Comparison of ENCODE assay signal across 10 mouse cellular contexts in genomic region chr3:133757756-133758420, GRCm38 (mm10).
DNase-seq lines count a peak whose midpoint lies in the region; ATAC-seq and TF ChIP-seq lines count a peak whose summit lies in the region.
"Had no signal": no experiment of that assay in that cellular context is flagged by ENCODE, and none has a peak within 500 bp of the region (broad histone marks: within the 10 kb centered on the region; RNA-seq: fewer than 3 reads in every experiment).

No protein-coding gene starts in this region.

- H3K27ac ChIP-seq in heart, embryonic 16.5 days (ENCODE audit: low read length), result 0 out of 2 replicates have a peak overlapping the region, but pooled peaks have one; percentile 42
- H3K27ac ChIP-seq in heart, adult 2 months, result no peak overlapping the region
- no peak overlapping the region for H3K27ac ChIP-seq in left cerebral cortex, adult 2 months
- H3K27ac ChIP-seq in midbrain, postnatal 0 days (ENCODE audit: low read depth, low read length), result no peak overlapping the region

- no peaks in the 10 kb centered on the region for H3K79me2 ChIP-seq in heart, adult 2 months (replicated peaks; ENCODE audit: control insufficient read depth, insufficient read depth, low read length)

- H3K36me3 ChIP-seq in heart, embryonic 16.5 days (ENCODE audit: control insufficient read depth, insufficient read depth), result no peaks in the 10 kb centered on the region
- no peaks in the 10 kb centered on the region for H3K36me3 ChIP-seq in heart, adult 2 months (ENCODE audit: control insufficient read depth, insufficient read depth, low read length)
- no peaks in the 10 kb centered on the region for H3K36me3 ChIP-seq in megakaryocyte, embryonic 14.5 days (replicated peaks; ENCODE audit: low read length)
- no peaks in the 10 kb centered on the region for H3K36me3 ChIP-seq in midbrain, postnatal 0 days (ENCODE audit: insufficient read depth, low read length)

- no peak for ATAC-seq in heart, embryonic 16.5 days (replicated peaks; ENCODE audit: extremely low read depth, insufficient read depth, low FRiP score)
- ATAC-seq in midbrain, postnatal 0 days (ENCODE audit: low FRiP score), result no peak
- ATAC-seq: hindbrain, embryonic 16.5 days had no signal

- 31% methylated on average over 12 of the region's 12 CpGs for WGBS in heart, embryonic 16.5 days
- 50% methylated on average over 12 of the region's 12 CpGs for WGBS in heart, adult 2 months
- WGBS in midbrain, postnatal 0 days, result 75% methylated on average over 12 of the region's 12 CpGs

- TF ChIP-seq EP300 in heart, adult 2 months (IDR thresholded peaks at IDR 0.05; ENCODE audit: insufficient read depth, low read depth, low read length), result no peak

- intact Hi-C loops in heart, adult 2 months (cut with DNase I), result no loop called here
- intact Hi-C loops in left cerebral cortex, adult 2 months (cut with DNase I), result loop anchor here (5.0 to 10.0 kb wide), 4 partner anchors 66 to 867 kb away; partner anchors contain the start of gene Ppa2

- peak overlapping the region; percentile 61 for H3K9ac ChIP-seq in heart, embryonic 16.5 days (ENCODE audit: low read length)
- no peak overlapping the region for H3K9ac ChIP-seq in heart, adult 2 months (ENCODE audit: low read depth, low read length)
- no peak overlapping the region for H3K9ac ChIP-seq in midbrain, postnatal 0 days (replicated peaks; ENCODE audit: low read length, poor library complexity, severe bottlenecking)

- H3K4me2 ChIP-seq in heart, embryonic 16.5 days (ENCODE audit: low read depth, low read length), result peak overlapping the region; percentile 65
- no peak overlapping the region for H3K4me2 ChIP-seq in midbrain, postnatal 0 days (ENCODE audit: low read depth, low read length, poor library complexity, severe bottlenecking)

- TF ChIP-seq POLR2A in heart, adult 2 months (IDR thresholded peaks at IDR 0.05; ENCODE audit: insufficient read depth, low read depth, low read length), result no peak

- H3K4me1 ChIP-seq in heart, embryonic 16.5 days (ENCODE audit: control insufficient read depth, insufficient read depth, low read length), result peaks cover 20% of the 10 kb centered on the region
- H3K4me1 ChIP-seq in heart, adult 2 months (ENCODE audit: control insufficient read depth, insufficient read depth, low read length), result peaks cover 3% of the 10 kb centered on the region
- peaks cover 46% of the 10 kb centered on the region for H3K4me1 ChIP-seq in megakaryocyte, embryonic 14.5 days
- no peaks in the 10 kb centered on the region; the same call in 1 of the 2 replicates for H3K4me1 ChIP-seq in midbrain, postnatal 0 days (ENCODE audit: insufficient read depth, low read length)

- H3K9me3 ChIP-seq in heart, embryonic 16.5 days (replicated peaks; ENCODE audit: control insufficient read depth, low read length), result no peaks in the 10 kb centered on the region
- no peaks in the 10 kb centered on the region for H3K9me3 ChIP-seq in megakaryocyte, embryonic 14.5 days
- H3K9me3 ChIP-seq in midbrain, postnatal 0 days (ENCODE audit: low read length), result no peaks in the 10 kb centered on the region

- H3K4me3 ChIP-seq in heart, embryonic 16.5 days (ENCODE audit: low read length), result peak overlapping the region; percentile 33
- H3K4me3 ChIP-seq in heart, adult 2 months, result no peak overlapping the region
- no peak overlapping the region for H3K4me3 ChIP-seq in left cerebral cortex, adult 2 months
- peak overlapping the region; percentile 75 for H3K4me3 ChIP-seq in megakaryocyte, embryonic 14.5 days (replicated peaks)
- H3K4me3 ChIP-seq in midbrain, postnatal 0 days (ENCODE audit: low read depth, low read length), result no peak overlapping the region

- TF ChIP-seq CTCF in heart, adult 2 months (IDR thresholded peaks at IDR 0.05), result no peak
- TF ChIP-seq CTCF in left cerebral cortex, adult 2 months (IDR thresholded peaks at IDR 0.05), result no peak
- no peak for TF ChIP-seq CTCF in midbrain, postnatal 0 days (IDR thresholded peaks at IDR 0.05)

- no peaks in the 10 kb centered on the region for H3K27me3 ChIP-seq in heart, embryonic 16.5 days (ENCODE audit: control insufficient read depth, insufficient read depth, low read length)
- H3K27me3 ChIP-seq in heart, adult 2 months (ENCODE audit: control insufficient read depth, insufficient read depth, low read length), result no peaks in the 10 kb centered on the region
- no peaks in the 10 kb centered on the region for H3K27me3 ChIP-seq in megakaryocyte, embryonic 14.5 days (replicated peaks)
- no peaks in the 10 kb centered on the region for H3K27me3 ChIP-seq in midbrain, postnatal 0 days (ENCODE audit: insufficient read depth, low read length)

- no peak for DNase-seq in heart, adult 2 months
- DNase-seq in brain, embryonic 18.5 days (ENCODE audit: low read depth, low spot score), result peak; percentile 66
- peak; percentile 30 for DNase-seq in left cerebral cortex, adult 2 months (ENCODE audit: extremely low spot score in 1 of 2, low spot score in 2 of 2)
- DNase-seq in midbrain, postnatal 0 days (ENCODE audit: low spot score), result no peak
- DNase-seq in gastrocnemius, postnatal 4 days (ENCODE audit: low spot score in 2 of 2), result no peak
- no peak for DNase-seq in ovary, postnatal 36 days (ENCODE audit: low spot score)
- DNase-seq: cerebellum, postnatal 14 days had no signal

Comparison
In these comparisons a context has a peak if more than half of its experiments do, and no peak if none do; other contexts are left out.
1. H3K4me3 ChIP-seq: peak in heart, embryonic 16.5 days (single experiment) and megakaryocyte, embryonic 14.5 days (single experiment); none in heart, adult 2 months (single experiment), left cerebral cortex, adult 2 months (single experiment) and midbrain, postnatal 0 days (single experiment).
2. DNase-seq: peak in brain, embryonic 18.5 days (single experiment) and left cerebral cortex, adult 2 months (2 of 2); none in heart, adult 2 months (0 of 2), midbrain, postnatal 0 days (single experiment), gastrocnemius, postnatal 4 days (0 of 2) and ovary, postnatal 36 days (single experiment).